Mouse (Mus musculus) left cerebral cortex, postnatal 10 days (tissue): ENCODE measurements at regions not wholly inside any gene's neighbourhood (a gene's known extent, or its start where the extent isn't known, plus 50 kb on each side); places are given as distances from the start of the nearest gene placed in this dataset.

Source experiments
- DNase-seq, 2 experiments: peaks; one replicate each; pipeline ENCODE4 v3.0.0; 2021 to 2022; ENCODE audit warnings: low spot score in 2 of 2, mixed read lengths in 1 of 2; ENCODE audit errors: extremely low spot score in 1 of 2
- intact Hi-C: fragments of 180-260 bp; cut with DNase I; formaldehyde crosslinking; loops from one replicate; pipeline ENCODE4 v1.15.1; 2025

DNA sequence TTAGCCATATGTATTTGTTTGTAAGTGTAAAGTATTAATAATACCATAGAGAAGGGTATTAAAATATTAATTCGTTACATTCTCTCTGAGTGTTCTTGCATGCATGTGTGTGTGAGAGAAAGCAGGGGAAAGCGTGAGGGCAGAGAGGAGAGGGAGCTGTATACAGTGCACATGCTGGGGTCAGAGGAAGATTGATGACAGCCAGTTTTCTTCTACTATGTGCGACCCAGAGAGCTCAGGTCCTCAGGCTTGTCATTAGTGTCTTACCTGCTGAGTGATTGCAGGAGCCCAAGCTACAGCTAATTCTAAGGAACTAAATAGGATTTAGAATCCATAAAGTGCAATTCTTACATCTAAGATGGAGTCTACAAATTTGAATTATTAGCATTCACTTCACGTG, 1038.1 kb upstream of the Ndn start:
- DNase-seq = no peak
- intact Hi-C loops = no loop called here

DNA sequence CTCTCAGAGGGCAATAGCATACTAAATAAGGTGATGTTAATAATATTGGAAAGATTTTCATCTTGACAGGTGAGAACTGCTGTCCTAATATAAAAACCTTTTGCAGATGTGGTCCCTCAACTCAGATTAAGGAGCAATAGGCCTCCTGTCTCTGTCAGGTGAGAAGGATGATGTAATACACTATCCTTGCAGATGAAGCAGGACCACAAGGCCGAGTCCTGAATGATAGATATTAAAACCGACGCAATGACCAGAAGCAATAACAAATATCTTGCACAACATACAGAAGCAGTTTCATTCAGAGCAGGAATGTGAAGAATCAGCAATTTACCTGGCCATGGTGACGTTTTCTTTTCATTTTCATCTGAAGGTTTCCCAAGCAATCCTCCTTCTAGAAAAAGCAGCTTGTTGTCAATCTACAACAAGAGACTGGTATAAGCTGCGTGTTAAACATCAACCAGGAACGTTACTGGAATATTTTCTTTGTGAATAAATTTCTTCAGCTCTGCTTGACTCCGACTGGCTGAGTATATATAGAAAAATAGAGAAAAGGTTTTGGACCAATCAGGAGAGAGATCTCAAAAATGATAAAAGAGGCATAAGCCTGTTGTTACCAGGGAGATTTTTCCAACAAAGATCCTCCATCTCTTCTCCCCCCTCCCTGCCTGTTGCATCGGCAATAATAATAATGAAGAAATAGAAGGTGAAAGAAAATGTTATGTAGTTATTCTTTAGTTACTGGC, 1035.0 kb upstream of the Ndn start:
- DNase-seq = peak in 1 of 2 experiments; percentile 3
- intact Hi-C loops = no loop called here
